Mouse (Mus musculus): ENCODE measurements at regions not wholly inside any gene's neighbourhood (a gene's known extent, or its start where the extent isn't known, plus 50 kb on each side); places are given as distances from the start of the nearest gene placed in this dataset.

- in situ Hi-C loops (cut with MboI, MseI), result no loop called here
Observed at GRCm38 (mm10) chr1:61050346-61050745, 72.6 kb downstream of the Icos start.

- in situ Hi-C loops (cut with MboI, MseI), result no loop called here
Observed at GRCm38 (mm10) chr1:61053676-61054075, 75.9 kb downstream of the Icos start.

GRCm38 (mm10) chr1:61054391-61054790, 76.7 kb downstream of the Icos start:
- in situ Hi-C loops (cut with MboI, MseI), result no loop called here

- in situ Hi-C loops (cut with MboI, MseI), result loop anchor here (5.0 kb wide), 1 partner anchor 97 kb away; no protein-coding TSS in a partner anchor
Observed at GRCm38 (mm10) chr1:61055176-61055575, 77.4 kb downstream of the Icos start.

- in situ Hi-C loops (cut with MboI, MseI), result loop anchor here (5.0 kb wide), 1 partner anchor 92 kb away; no protein-coding TSS in a partner anchor
Observed at GRCm38 (mm10) chr1:61059910-61060536, 82.3 kb downstream of the Icos start.

GRCm38 (mm10) chr1:61061892-61062460, 84.2 kb downstream of the Icos start:
- in situ Hi-C loops (cut with MboI, MseI), result no loop called here

GRCm38 (mm10) chr1:61068112-61068511, 90.4 kb downstream of the Icos start:
- in situ Hi-C loops (cut with MboI, MseI), result no loop called here

- in situ Hi-C loops (cut with MboI, MseI), result no loop called here
Observed at GRCm38 (mm10) chr1:61074127-61074526, 96.4 kb downstream of the Icos start.

GRCm38 (mm10) chr1:61075335-61075734, 97.6 kb downstream of the Icos start:
- in situ Hi-C loops (cut with MboI, MseI), result no loop called here

GRCm38 (mm10) chr1:61084732-61085131, 107.0 kb downstream of the Icos start:
- in situ Hi-C loops (cut with MboI, MseI), result no loop called here

- in situ Hi-C loops (cut with MboI, MseI), result no loop called here
Observed at GRCm38 (mm10) chr1:61086811-61087210, 109.1 kb downstream of the Icos start.

- in situ Hi-C loops (cut with MboI, MseI), result no loop called here
Observed at GRCm38 (mm10) chr1:61090801-61091200, 113.1 kb downstream of the Icos start.

- in situ Hi-C loops (cut with MboI, MseI), result no loop called here
Observed at GRCm38 (mm10) chr1:61095481-61096165, 117.9 kb downstream of the Icos start.

GRCm38 (mm10) chr1:61099341-61099740, 121.6 kb downstream of the Icos start:
- in situ Hi-C loops (cut with MboI, MseI), result no loop called here

GRCm38 (mm10) chr1:61101679-61102078, 124.0 kb downstream of the Icos start:
- in situ Hi-C loops (cut with MboI, MseI), result loop anchor here (25.0 kb wide), 1 partner anchor 536 kb away; the partner anchor contains the start of gene Pard3b

- in situ Hi-C loops (cut with MboI, MseI), result loop anchor here (25.0 kb wide), 1 partner anchor 535 kb away; the partner anchor contains the start of gene Pard3b
Observed at GRCm38 (mm10) chr1:61102346-61102745, 124.6 kb downstream of the Icos start.

- in situ Hi-C loops (cut with MboI, MseI), result loop anchor here (25.0 kb wide), 1 partner anchor 534 kb away; the partner anchor contains the start of gene Pard3b
Observed at GRCm38 (mm10) chr1:61103581-61103980, 125.9 kb downstream of the Icos start.

- in situ Hi-C loops (cut with MboI, MseI), result loop anchor here (25.0 kb wide), 1 partner anchor 525 kb away; the partner anchor contains the start of gene Pard3b
Observed at GRCm38 (mm10) chr1:61111731-61112309, 134.1 kb downstream of the Icos start.

- in situ Hi-C loops (cut with MboI, MseI), result loop anchor here (25.0 kb wide), 1 partner anchor 520 kb away; the partner anchor contains the start of gene Pard3b
Observed at GRCm38 (mm10) chr1:61117535-61117934, 139.8 kb downstream of the Icos start.

GRCm38 (mm10) chr1:61118071-61118470, 140.3 kb downstream of the Icos start:
- in situ Hi-C loops (cut with MboI, MseI), result loop anchor here (25.0 kb wide), 1 partner anchor 519 kb away; the partner anchor contains the start of gene Pard3b

- in situ Hi-C loops (cut with MboI, MseI), result loop anchor here (25.0 kb wide), 1 partner anchor 516 kb away; the partner anchor contains the start of gene Pard3b
Observed at GRCm38 (mm10) chr1:61121480-61121879, 143.8 kb downstream of the Icos start.

GRCm38 (mm10) chr1:61125127-61125526, 147.4 kb downstream of the Icos start:
- in situ Hi-C loops (cut with MboI, MseI), result no loop called here

All from T-helper 2 cell (primary cell).